Mouse (Mus musculus) liver, embryonic 11.5 days (tissue): ENCODE measurements around the gene Pafah2. TPM values are rescaled to one million over a fixed set of nuclear protein-coding genes. Genes with fewer than 3 reads are reported as not detected.

Experiments
- ATAC-seq: fragments of 200-750 bp; cut with Nextera tagmentation; replicated peaks from 2 replicates; pipeline ENCODE4 v1.8.0; 2017; ENCODE audit warnings: moderate number of reproducible peaks, mild to moderate bottlenecking, moderate TSS enrichment, moderate library complexity; ENCODE audit not compliant: low FRiP score
- DNase-seq: peaks from one replicate; pipeline ENCODE4 v3.0.0-alpha.2; 2017; ENCODE audit warnings: low spot score
- H3K27ac ChIP-seq: fragments of 300-500 bp; sonication (generic); 2 replicates; pipeline ENCODE4 v1.5.1; 2014; ENCODE audit warnings: mild to moderate bottlenecking, low read depth, low read length, control low read depth
- H3K27me3 ChIP-seq: fragments of 300-500 bp; sonication (generic); replicated peaks from 2 replicates; pipeline ENCODE4 v1.6.1; 2014; ENCODE audit warnings: low read length, mixed read lengths; ENCODE audit not compliant: control insufficient read depth, insufficient read depth
- H3K36me3 ChIP-seq: fragments of 300-500 bp; sonication (generic); 2 replicates; pipeline ENCODE4 v1.6.1; 2014; ENCODE audit warnings: mild to moderate bottlenecking, low read length, moderate library complexity, mixed read lengths; ENCODE audit not compliant: control insufficient read depth, insufficient read depth
- H3K4me1 ChIP-seq: fragments of 300-500 bp; sonication (generic); replicated peaks from 2 replicates; pipeline ENCODE4 v1.6.1; 2014; ENCODE audit warnings: low read length, mixed read lengths; ENCODE audit not compliant: control insufficient read depth, insufficient read depth
- H3K4me2 ChIP-seq: fragments of 300-500 bp; sonication (generic); 2 replicates; pipeline ENCODE4 v1.6.1; 2014; ENCODE audit warnings: mild to moderate bottlenecking, control low read depth, moderate library complexity
- H3K4me3 ChIP-seq: fragments of 300-500 bp; sonication (generic); 2 replicates; pipeline ENCODE4 v1.5.1; 2014; ENCODE audit warnings: low read depth, low read length, control low read depth
- H3K9ac ChIP-seq: fragments of 300-500 bp; sonication (generic); 2 replicates; pipeline ENCODE4 v1.6.1; 2014; ENCODE audit warnings: low read depth, low read length, control low read depth
- H3K9me3 ChIP-seq: fragments of 300-500 bp; sonication (generic); 2 replicates; pipeline ENCODE4 v1.6.1; 2016; ENCODE audit warnings: low read length, inconsistent platforms, mixed read lengths; ENCODE audit not compliant: control insufficient read depth
- WGBS: fragments of 180-500 bp; shearing (Covaris S2); extraction: QIAGEN DNeasy Blood & Tissue Kit; methylation state at CpG from one replicate; pipeline ENCODE4 v1.1.7; 2014; 5-methylcytosine and 5-hydroxymethylcytosine counted together
- polyA plus RNA-seq: library from polyadenylated mRNA; unstranded; fragments of >200 nt; fragmentation: Nextera tagmentation; extraction: Ambion mirVana; gene quantifications from 2 replicates; pipeline ENCODE4 v1.2.1, GENCODE M21; 2014

Gene Pafah2
- polyA plus RNA-seq, 1 experiment from 2014 or later, result 7.9 TPM

DNA sequence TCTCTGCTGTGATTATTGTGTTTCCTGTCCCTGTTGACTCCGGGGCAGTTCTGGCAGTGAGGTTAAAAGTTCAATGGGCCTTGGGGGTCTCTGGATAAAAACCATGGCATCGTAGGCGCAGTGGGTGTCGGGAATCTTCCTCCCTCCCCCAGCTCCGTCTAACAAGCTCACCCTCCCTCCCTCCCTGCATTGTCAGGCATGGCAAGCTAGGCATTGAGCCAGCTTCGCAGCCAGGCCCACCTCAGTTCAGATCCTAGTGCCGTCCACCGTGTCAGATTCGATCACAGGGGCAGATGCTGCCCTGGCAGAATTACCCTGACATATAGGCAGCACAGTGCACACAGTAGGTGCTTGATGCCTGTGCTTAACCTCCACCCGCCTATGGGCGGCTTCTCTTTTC is 25.9 kb downstream of the Pafah2 start:
- no peak overlapping the region for H3K9ac ChIP-seq
- no peak overlapping the region for H3K4me3 ChIP-seq
- DNase-seq (no peak), ATAC-seq (no peak)
- H3K4me2 ChIP-seq, result no peak overlapping the region
- H3K9me3 ChIP-seq, result no peaks in the 10 kb centered on the region
- no peak overlapping the region for H3K27ac ChIP-seq
- no peaks in the 10 kb centered on the region for H3K4me1 ChIP-seq
- H3K36me3 ChIP-seq, result 0 out of 2 replicates have a peak, but pooled peaks cover 2% of the 10 kb centered on the region
- 75% methylated on average over 11 of the region's 11 CpGs for WGBS
- H3K27me3 ChIP-seq, result no peaks in the 10 kb centered on the region

DNA sequence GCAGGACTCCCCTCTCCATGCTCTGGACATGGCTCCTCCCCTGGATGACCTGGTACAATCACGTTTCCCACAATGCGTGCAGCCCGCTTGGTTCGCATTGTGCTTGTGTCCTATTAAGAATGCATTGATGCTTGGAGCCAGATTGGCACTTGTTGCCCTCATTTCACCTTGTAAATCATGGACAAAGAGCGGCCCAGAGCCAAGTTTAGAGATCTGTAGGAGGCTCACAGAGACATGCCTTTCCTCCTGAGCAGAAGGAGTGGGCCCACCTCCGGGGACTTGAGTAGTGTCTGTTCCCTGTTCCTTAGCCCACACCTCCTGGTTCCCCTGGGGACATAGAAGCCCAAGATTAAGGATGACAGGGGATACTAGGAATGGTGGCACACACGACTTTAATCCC is 27.8 kb downstream of the Pafah2 start:
- 90% methylated on average over 7 of the region's 7 CpGs for WGBS
- Histone ChIP-seq H3K36me3 (no peaks in the 10 kb centered on the region), H3K9me3 (no peaks in the 10 kb centered on the region), H3K4me2 (no peak overlapping the region), H3K9ac (no peak overlapping the region), H3K4me3 (no peak overlapping the region), H3K4me1 (no peaks in the 10 kb centered on the region), H3K27ac (no peak overlapping the region), H3K27me3 (no peaks in the 10 kb centered on the region)
- DNase-seq, result no peak
- no peak for ATAC-seq

DNA sequence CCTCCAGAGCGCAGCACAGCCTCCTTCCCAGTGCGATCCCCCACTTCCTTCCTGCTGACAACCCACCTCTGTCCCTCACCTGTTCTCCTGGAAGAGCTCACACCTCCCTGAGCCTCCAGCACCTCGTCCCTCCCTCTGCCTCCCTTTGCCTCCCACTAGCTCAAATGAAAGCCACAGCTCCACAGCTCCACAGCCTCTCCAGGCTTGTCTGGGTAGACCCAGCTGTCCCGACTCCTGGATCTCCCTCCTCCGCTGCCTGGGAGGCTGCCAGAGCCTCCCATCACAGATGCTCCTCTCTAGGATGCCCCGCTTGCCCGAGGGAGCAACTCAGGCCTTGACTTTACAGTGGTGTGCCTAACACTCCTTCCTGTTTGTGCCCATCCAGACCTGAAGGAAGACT is 29.0 kb downstream of the Pafah2 start:
- H3K4me1 ChIP-seq, result no peaks in the 10 kb centered on the region
- H3K9ac ChIP-seq, result no peak overlapping the region
- DNase-seq (no peak), ATAC-seq (no peak)
- H3K27ac ChIP-seq, result no peak overlapping the region
- no peaks in the 10 kb centered on the region for H3K9me3 ChIP-seq
- H3K36me3 ChIP-seq, result no peaks in the 10 kb centered on the region
- 77% methylated on average over 7 of the region's 7 CpGs for WGBS
- H3K27me3 ChIP-seq, result no peaks in the 10 kb centered on the region
- no peak overlapping the region for H3K4me3 ChIP-seq
- no peak overlapping the region for H3K4me2 ChIP-seq

DNA sequence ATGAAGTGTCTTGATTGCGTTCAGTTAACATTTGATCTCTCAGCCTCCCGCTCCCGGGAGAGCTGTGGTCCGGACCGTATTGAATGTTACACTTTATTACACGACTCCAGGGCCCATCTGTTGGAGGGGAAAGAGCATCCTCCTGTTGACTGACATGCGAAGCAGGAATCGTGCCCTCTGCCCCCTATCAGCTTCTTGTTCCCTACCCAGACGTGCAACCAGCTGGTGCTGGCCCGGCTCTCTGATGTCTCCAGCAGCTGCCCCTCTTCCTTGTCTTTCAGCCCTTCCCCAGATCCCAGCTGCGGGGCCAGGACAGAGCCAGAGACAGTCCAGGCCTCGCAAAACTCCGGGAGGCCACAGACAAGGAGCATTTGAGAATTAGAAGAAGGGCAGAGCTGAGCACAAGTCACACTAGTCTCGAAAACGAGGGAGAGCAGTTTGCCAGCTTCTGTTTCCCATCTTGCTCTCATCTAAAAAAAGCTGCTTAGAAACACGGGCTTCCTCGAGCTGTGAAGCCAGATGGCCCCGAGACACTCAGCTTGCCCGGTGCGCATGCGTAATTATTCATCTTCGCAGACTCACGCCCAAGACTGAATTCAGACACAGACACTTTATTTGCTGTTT is 34.4 kb downstream of the Pafah2 start:
- no peak for DNase-seq
- Histone ChIP-seq H3K4me2 (no peak overlapping the region), H3K4me3 (no peak overlapping the region), H3K9me3 (no peaks in the 10 kb centered on the region), H3K9ac (no peak overlapping the region), H3K36me3 (no peaks in the 10 kb centered on the region), H3K27me3 (no peaks in the 10 kb centered on the region), H3K4me1 (no peaks in the 10 kb centered on the region), H3K27ac (no peak overlapping the region)
- no peak for ATAC-seq
- WGBS, result 54% methylated on average over 23 of the region's 23 CpGs

DNA sequence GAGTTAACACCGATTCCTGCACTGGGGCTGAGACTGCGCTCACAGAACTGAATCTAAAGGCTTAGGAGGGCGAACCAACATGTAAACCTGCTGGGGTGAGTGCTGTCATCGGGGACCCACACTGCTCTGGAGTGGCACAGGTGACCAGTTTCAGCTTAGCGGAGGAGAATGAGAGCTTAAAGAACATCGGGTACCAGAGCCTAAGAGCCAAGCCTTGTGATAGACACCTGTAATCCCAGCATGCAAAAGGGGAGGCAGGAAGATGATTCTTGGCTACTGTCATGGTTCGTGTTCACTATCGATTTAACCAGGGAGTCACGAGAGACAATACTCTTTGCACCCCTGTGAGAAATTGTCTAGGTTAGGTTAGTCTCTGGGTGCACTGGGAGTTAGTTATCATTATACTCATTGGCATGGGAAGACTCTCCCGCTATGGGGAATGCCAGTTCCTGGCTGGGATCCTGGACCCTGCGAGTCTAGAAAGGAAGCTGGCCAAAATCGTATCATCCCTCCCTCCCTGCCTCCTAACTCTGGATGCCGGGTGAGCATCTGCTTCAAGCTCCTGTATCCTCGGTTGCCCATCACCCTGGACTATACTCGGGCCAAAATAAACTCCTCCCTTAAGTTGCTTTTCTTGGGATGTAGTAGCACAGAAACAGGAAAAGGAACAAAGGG is 36.7 kb downstream of the Pafah2 start:
- H3K36me3 ChIP-seq, result no peaks in the 10 kb centered on the region
- H3K4me2 ChIP-seq, result no peak overlapping the region
- H3K4me1 ChIP-seq, result no peaks in the 10 kb centered on the region
- WGBS, result 86% methylated on average over 15 of the region's 15 CpGs
- no peaks in the 10 kb centered on the region for H3K27me3 ChIP-seq
- ATAC-seq (no peak), DNase-seq (no peak)
- no peak overlapping the region for H3K9ac ChIP-seq
- H3K27ac ChIP-seq, result no peak overlapping the region
- no peak overlapping the region for H3K4me3 ChIP-seq
- no peaks in the 10 kb centered on the region for H3K9me3 ChIP-seq

DNA sequence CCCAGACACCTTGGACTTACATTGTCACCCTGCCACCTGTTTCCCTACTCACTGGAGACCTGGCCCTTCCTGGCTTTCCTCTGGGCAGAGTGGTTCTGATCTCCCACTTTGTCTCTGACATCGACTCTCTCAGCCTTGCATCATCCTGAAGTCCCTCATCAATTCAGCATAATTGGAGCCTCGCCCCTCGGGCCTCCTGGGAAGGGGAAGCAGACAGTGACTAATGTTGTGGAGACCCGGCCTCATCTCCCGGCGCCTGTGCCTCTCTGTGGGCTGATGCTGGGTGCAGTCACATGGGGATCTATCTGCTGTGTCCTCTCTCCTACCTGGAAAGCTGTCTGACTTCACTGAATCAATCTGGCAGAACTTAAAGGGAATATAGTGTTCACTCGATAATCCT is 40.1 kb downstream of the Pafah2 start:
- Histone ChIP-seq H3K9me3 (no peaks in the 10 kb centered on the region), H3K9ac (no peak overlapping the region), H3K27me3 (no peaks in the 10 kb centered on the region), H3K4me3 (no peak overlapping the region), H3K4me1 (peaks cover 9% of the 10 kb centered on the region), H3K27ac (no peak overlapping the region), H3K4me2 (no peak overlapping the region), H3K36me3 (no peaks in the 10 kb centered on the region)
- WGBS, result 37% methylated on average over 7 of the region's 7 CpGs
- no peak for DNase-seq
- no peak for ATAC-seq

DNA sequence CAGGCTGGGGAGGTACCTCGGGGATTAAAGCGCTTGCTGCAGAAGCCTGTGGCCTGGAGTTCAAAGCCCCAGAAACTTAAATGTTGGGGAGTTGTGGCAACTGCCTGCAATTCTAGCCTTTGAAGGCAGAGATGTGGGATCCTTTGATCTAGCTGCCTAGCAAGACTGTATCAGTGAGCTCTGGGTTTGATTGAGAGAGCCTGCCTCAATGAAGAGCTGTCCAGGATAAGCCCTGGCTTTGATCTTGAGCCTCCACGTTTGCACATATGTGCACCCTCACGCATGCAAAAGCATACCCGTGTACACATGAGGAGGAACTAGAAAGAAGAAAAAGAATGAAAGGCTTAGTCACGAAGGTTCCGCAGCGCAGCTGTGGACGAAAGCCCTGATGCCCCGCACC is 40.5 kb downstream of the Pafah2 start:
- Histone ChIP-seq H3K27me3 (no peaks in the 10 kb centered on the region), H3K36me3 (no peaks in the 10 kb centered on the region), H3K4me3 (no peak overlapping the region), H3K9ac (no peak overlapping the region), H3K27ac (no peak overlapping the region), H3K9me3 (no peaks in the 10 kb centered on the region), H3K4me2 (no peak overlapping the region), H3K4me1 (peaks cover 9% of the 10 kb centered on the region)
- DNase-seq (no peak), ATAC-seq (no peak)
- 62% methylated on average over 10 of the region's 10 CpGs for WGBS

DNA sequence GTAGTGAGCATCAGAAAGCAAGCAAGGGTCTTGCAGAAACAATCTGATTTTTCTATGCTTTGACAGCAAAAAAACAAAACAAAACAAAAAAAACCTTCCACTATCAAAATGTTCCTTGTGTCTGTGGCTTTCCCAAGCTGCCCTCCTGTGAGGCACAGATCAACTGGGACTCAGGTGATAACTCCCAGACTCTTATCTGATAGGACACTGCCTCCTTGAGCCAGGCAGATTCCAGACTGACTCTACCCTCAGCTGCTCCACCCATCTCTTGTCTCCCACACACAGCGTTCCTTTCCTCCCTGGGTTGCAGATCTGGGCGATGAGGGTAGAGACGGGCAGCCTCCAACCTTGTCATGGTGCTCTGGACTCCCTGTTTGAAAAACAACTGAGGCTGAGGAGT is 43.0 kb downstream of the Pafah2 start:
- Histone ChIP-seq H3K9me3 (no peaks in the 10 kb centered on the region), H3K27ac (no peak overlapping the region), H3K9ac (no peak overlapping the region), H3K36me3 (no peaks in the 10 kb centered on the region), H3K4me2 (no peak overlapping the region), H3K4me1 (peaks cover 9% of the 10 kb centered on the region), H3K4me3 (no peak overlapping the region), H3K27me3 (no peaks in the 10 kb centered on the region)
- WGBS, result 28% methylated on average over 3 of the region's 3 CpGs
- DNase-seq (no peak), ATAC-seq (peak; percentile 96)

DNA sequence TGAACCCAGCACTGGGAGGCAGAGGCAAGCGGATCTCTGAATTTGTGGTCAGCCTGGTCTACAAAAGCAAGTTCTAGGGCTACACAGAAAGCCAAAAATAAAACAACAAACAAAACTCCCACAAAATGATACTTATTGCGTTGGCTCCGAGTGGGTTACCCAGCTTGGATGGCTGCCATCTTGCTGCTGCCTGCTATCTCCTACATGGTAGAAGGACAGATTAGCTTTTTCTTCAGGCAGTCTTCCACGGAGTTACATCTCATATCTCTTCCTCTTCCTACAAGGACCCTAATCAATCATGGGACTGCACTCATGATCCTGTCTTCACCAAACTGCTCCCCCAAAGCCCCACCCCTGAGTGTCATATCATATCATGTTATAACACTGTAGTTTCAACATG is 43.8 kb downstream of the Pafah2 start:
- 68% methylated on average over 4 of the region's 4 CpGs for WGBS
- H3K27ac ChIP-seq, result no peak overlapping the region
- DNase-seq, result no peak

More for the DNA sequence above, 43.8 kb downstream of the Pafah2 start:
- Histone ChIP-seq H3K27me3 (no peaks in the 10 kb centered on the region), H3K4me1 (peaks cover 9% of the 10 kb centered on the region), H3K4me2 (no peak overlapping the region), H3K9ac (no peak overlapping the region), H3K9me3 (no peaks in the 10 kb centered on the region), H3K4me3 (no peak overlapping the region), H3K36me3 (no peaks in the 10 kb centered on the region)
- no peak for ATAC-seq
